Mouse (Mus musculus) midbrain, embryonic 10.5 days (tissue): ENCODE data around the gene Gpatch8. TPM values are rescaled to one million over a fixed set of nuclear protein-coding genes. Genes with fewer than 3 reads are reported as not detected.

Experiments used
- DNase-seq: peaks from one replicate; pipeline ENCODE4 v3.0.0-alpha.2; 2017; ENCODE audit warnings: low spot score
- H3K27ac ChIP-seq: fragments of 300-500 bp; sonication (generic); replicated peaks from 2 replicates; pipeline ENCODE4 v1.5.1; 2016; ENCODE audit warnings: mild to moderate bottlenecking
- H3K27me3 ChIP-seq: fragments of 300-500 bp; sonication (generic); 2 replicates; pipeline ENCODE4 v1.6.1; 2016; ENCODE audit warnings: low read depth, mild to moderate bottlenecking; ENCODE audit not compliant: poor library complexity, severe bottlenecking
- H3K36me3 ChIP-seq: fragments of 300-500 bp; sonication (generic); 2 replicates; pipeline ENCODE4 v1.6.1; 2016; ENCODE audit warnings: mild to moderate bottlenecking, moderate library complexity
- H3K4me1 ChIP-seq: fragments of 300-500 bp; sonication (generic); 2 replicates; pipeline ENCODE4 v1.6.1; 2016
- H3K4me3 ChIP-seq: fragments of 300-500 bp; sonication (generic); 2 replicates; pipeline ENCODE4 v1.5.1; 2016; ENCODE audit warnings: mild to moderate bottlenecking, moderate library complexity
- H3K9me3 ChIP-seq: fragments of 300-500 bp; sonication (generic); replicated peaks from 2 replicates; pipeline ENCODE4 v1.6.1; 2016; ENCODE audit warnings: mild to moderate bottlenecking
- WGBS: fragments of 180-500 bp; shearing (Covaris S2); methylation state at CpG from one replicate; pipeline ENCODE4 v1.1.7; 2016; 5-methylcytosine and 5-hydroxymethylcytosine counted together
- polyA plus RNA-seq: library from polyadenylated mRNA; unstranded; fragments of >200 nt; fragmentation: Nextera tagmentation; extraction: Ambion mirVana; gene quantifications from 2 replicates; pipeline ENCODE4 v1.2.1, GENCODE M21; 2016

The Gpatch8 gene
- polyA plus RNA-seq, 1 experiment from 2014 or later: 65.5 TPM

DNA sequence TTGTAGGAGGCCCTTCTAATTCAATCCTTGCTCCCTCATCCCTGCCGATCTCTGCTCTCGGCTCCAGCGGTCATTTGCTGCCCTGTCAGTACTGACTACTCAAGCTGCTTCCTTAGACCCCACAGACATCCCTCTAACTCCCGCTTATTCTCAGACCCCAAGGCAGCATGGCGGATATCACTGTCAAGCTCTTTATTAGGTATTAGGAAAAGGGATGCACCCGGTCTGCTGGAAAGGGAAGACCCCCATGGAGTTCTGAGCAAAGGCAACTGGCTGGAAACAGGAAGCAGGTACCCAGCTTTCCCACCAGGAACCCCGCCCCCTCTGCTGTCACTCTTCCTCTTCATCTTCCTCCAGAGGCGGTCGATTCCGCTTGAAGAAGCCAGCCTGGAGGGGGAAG is 103.1 kb downstream of the Gpatch8 start:
- no peak overlapping the region for H3K27ac ChIP-seq
- 19% methylated on average over 10 of the region's 10 CpGs for WGBS
- DNase-seq: no peak
- no peaks in the 10 kb centered on the region for H3K36me3 ChIP-seq
- H3K9me3 ChIP-seq: no peaks in the 10 kb centered on the region
- peaks cover 43% of the 10 kb centered on the region for H3K4me1 ChIP-seq
- H3K4me3 ChIP-seq: 0 out of 2 replicates have a peak overlapping the region, but pooled peaks have one; percentile 9
- peaks cover 92% of the 10 kb centered on the region for H3K27me3 ChIP-seq

DNA sequence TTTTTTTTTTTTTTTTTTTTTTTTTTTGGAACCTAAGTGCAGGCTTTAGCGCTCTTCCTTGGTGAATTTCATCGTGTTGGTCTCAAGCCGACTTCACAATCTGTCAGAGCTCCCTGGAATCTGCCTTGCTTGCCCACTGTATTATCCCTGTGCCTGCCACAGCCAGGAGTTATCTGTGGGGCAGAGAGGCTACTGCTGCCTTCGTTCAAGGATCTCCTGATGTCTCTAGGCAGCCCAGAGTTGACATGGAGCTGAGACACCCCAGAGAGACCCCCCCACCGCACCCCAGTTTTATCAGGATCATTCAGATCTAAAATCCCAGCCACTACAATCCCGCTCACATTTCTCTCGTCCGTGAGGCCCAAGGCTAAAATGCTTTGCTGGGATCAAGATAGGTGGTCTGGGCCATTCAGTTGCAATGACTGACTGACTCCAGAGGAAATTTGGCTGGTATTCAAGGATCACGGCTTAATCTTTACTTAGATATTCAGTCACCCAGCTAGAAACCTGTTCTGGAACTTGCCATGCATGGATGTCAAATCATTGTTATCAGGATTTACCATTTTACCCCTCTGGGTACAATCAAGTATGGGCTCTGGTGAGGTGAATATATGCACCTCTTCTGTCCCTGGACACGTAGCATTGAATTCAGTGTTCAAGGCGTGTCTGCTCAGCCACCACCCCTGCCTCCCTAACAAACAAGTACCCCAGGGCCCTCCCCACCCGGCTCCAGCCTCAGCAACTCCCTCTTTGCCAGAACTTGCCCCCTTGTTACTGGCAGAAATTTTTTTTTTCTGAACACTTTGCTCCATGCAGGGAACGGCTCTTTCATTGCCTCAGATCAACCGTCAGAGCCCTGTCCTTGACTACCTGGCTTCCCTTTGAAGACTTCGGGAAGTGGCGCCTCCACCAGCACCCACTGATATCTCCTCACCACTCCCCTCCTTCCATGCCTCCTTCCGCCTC is 106.9 kb downstream of the Gpatch8 start:
- peaks cover 57% of the 10 kb centered on the region for H3K4me1 ChIP-seq
- no peak overlapping the region for H3K27ac ChIP-seq
- DNase-seq: no peak
- H3K36me3 ChIP-seq: no peaks in the 10 kb centered on the region
- no peak overlapping the region for H3K4me3 ChIP-seq
- no peaks in the 10 kb centered on the region for H3K9me3 ChIP-seq
- 55% methylated on average over 17 of the region's 17 CpGs for WGBS
- peaks cover 62% of the 10 kb centered on the region for H3K27me3 ChIP-seq

DNA sequence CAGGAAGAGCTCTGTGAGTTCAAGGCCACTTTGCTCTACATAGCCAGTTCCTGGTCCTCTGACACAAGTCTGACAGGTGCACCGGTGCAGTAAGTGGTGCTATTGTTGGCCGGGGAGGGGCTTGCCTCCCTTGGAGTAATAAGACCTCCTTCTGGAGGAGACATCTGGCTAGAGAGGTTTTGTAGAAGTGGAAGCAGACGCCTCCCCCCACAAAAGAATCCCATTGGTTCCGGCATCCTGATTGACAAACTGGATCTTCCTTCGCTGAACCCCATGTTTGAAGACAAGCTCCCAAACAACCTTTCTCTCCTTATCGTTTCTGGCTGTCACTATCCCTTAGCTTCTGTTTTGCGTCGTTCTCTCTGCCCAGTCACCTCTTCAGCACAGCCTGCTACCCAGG is 107.9 kb downstream of the Gpatch8 start:
- H3K9me3 ChIP-seq: no peaks in the 10 kb centered on the region
- H3K36me3 ChIP-seq: peaks cover 8% of the 10 kb centered on the region
- no peak overlapping the region for H3K27ac ChIP-seq
- 7% methylated on average over 8 of the region's 8 CpGs for WGBS
- H3K4me1 ChIP-seq: peaks cover 63% of the 10 kb centered on the region
- H3K4me3 ChIP-seq: peak overlapping the region; percentile 97; the same call in 1 of the 2 replicates
- DNase-seq: no peak
- H3K27me3 ChIP-seq: peaks cover 52% of the 10 kb centered on the region

- H3K27ac ChIP-seq: peak within 1 kb of the TSS; percentile 98
- H3K4me3 ChIP-seq: peak within 1 kb of the TSS; percentile 97
- peaks cover 44% of the 10 kb centered on the region for H3K27me3 ChIP-seq
- peak; percentile 91 for DNase-seq
- H3K4me1 ChIP-seq: peaks cover 58% of the 10 kb centered on the region
- no peaks in the 10 kb centered on the region for H3K9me3 ChIP-seq
- H3K36me3 ChIP-seq: peaks cover 17% of the 10 kb centered on the region
- WGBS: under 1% methylated on average over 40 of the region's 40 CpGs
Measured at GRCm38 (mm10) chr11:102447497-102447896, 108.7 kb downstream of the Gpatch8 start, which contains the start of gene Fam171a2. Gene Fam171a2, minus strand, starts transcription at chr11:102447682.

GRCm38 (mm10) chr11:102446581-102447461 is 109.4 kb downstream of the Gpatch8 start:
- Histone ChIP-seq H3K27ac (peak overlapping the region; percentile 98), H3K4me1 (peaks cover 58% of the 10 kb centered on the region), H3K9me3 (no peaks in the 10 kb centered on the region), H3K36me3 (peaks cover 23% of the 10 kb centered on the region), H3K27me3 (peaks cover 38% of the 10 kb centered on the region), H3K4me3 (peak overlapping the region; percentile 97)
- under 1% methylated on average over 43 of the region's 49 CpGs for WGBS
- DNase-seq: peak; percentile 80

- Histone ChIP-seq H3K27me3 (peaks cover 37% of the 10 kb centered on the region), H3K4me1 (peaks cover 58% of the 10 kb centered on the region), H3K36me3 (peaks cover 32% of the 10 kb centered on the region), H3K9me3 (no peaks in the 10 kb centered on the region), H3K4me3 (peak overlapping the region; percentile 97), H3K27ac (peak overlapping the region; percentile 98)
- DNase-seq: no peak
- 28% methylated on average over 7 of the region's 7 CpGs for WGBS
Measured at GRCm38 (mm10) chr11:102445891-102446361, 110.3 kb downstream of the Gpatch8 start.

- Histone ChIP-seq H3K9me3 (no peaks in the 10 kb centered on the region), H3K27ac (peak overlapping the region; percentile 98; the same call in 1 of the 2 replicates), H3K4me1 (peaks cover 58% of the 10 kb centered on the region), H3K27me3 (peaks cover 37% of the 10 kb centered on the region), H3K36me3 (peaks cover 38% of the 10 kb centered on the region), H3K4me3 (peak overlapping the region; percentile 97)
- WGBS: 10% methylated on average over 10 of the region's 10 CpGs
- DNase-seq: no peak
Measured at GRCm38 (mm10) chr11:102445264-102445890, 110.8 kb downstream of the Gpatch8 start.

- no peak overlapping the region for H3K27ac ChIP-seq
- H3K36me3 ChIP-seq: peaks cover 44% of the 10 kb centered on the region
- H3K9me3 ChIP-seq: no peaks in the 10 kb centered on the region
- peak overlapping the region; percentile 97 for H3K4me3 ChIP-seq
- peaks cover 58% of the 10 kb centered on the region for H3K4me1 ChIP-seq
- peaks cover 37% of the 10 kb centered on the region for H3K27me3 ChIP-seq
- 7% methylated on average over 6 of the region's 6 CpGs for WGBS
- peak; percentile 66 for DNase-seq
Measured at GRCm38 (mm10) chr11:102444781-102445180, 111.4 kb downstream of the Gpatch8 start.

- H3K36me3 ChIP-seq: peaks cover 48% of the 10 kb centered on the region
- H3K4me1 ChIP-seq: peaks cover 58% of the 10 kb centered on the region
- H3K27ac ChIP-seq: no peak overlapping the region
- no peaks in the 10 kb centered on the region for H3K9me3 ChIP-seq
- H3K4me3 ChIP-seq: peak overlapping the region; percentile 5; the same call in 1 of the 2 replicates
- whole genome bisulfite sequencing: 69% methylated on average over 3 of the region's 3 CpGs
- no peak for DNase-seq
- peaks cover 37% of the 10 kb centered on the region for H3K27me3 ChIP-seq
Measured at GRCm38 (mm10) chr11:102444321-102444720, 111.9 kb downstream of the Gpatch8 start.

DNA sequence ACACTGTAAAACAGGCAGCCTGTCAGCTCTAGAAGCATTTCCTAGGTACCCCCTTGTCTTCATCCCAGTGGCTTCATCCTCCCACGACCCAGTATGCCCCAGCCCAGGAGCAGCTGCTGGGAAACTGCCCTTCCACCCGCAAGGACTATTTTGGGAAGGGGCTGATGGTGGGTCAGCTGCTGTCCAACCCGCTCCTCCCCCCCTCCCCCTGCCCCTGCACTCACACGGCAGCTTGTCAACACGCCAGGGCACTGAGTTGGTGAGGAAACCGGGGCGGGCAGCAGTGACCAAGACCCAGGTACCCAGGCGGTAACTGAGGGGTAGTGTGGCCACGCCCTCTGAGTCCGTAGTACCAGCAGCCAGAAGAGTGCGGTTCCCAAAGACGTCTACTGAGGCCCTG is 112.5 kb downstream of the Gpatch8 start:
- peaks cover 37% of the 10 kb centered on the region for H3K27me3 ChIP-seq
- no peaks in the 10 kb centered on the region for H3K9me3 ChIP-seq
- peaks cover 54% of the 10 kb centered on the region for H3K36me3 ChIP-seq
- no peak overlapping the region for H3K27ac ChIP-seq
- peak overlapping the region; percentile 5; the same call in 1 of the 2 replicates for H3K4me3 ChIP-seq
- 68% methylated on average over 12 of the region's 12 CpGs for WGBS
- peaks cover 58% of the 10 kb centered on the region for H3K4me1 ChIP-seq
- no peak for DNase-seq

GRCm38 (mm10) chr11:102442089-102442488 is 114.1 kb downstream of the Gpatch8 start:
- Histone ChIP-seq H3K36me3 (peaks cover 71% of the 10 kb centered on the region), H3K9me3 (no peaks in the 10 kb centered on the region), H3K4me3 (no peak overlapping the region), H3K4me1 (peaks cover 58% of the 10 kb centered on the region), H3K27ac (no peak overlapping the region), H3K27me3 (peaks cover 41% of the 10 kb centered on the region)
- WGBS: 92% methylated on average over 6 of the region's 6 CpGs
- DNase-seq: no peak

- Histone ChIP-seq H3K4me3 (no peak overlapping the region), H3K36me3 (peaks cover 76% of the 10 kb centered on the region), H3K4me1 (peaks cover 55% of the 10 kb centered on the region), H3K9me3 (no peaks in the 10 kb centered on the region), H3K27ac (no peak overlapping the region), H3K27me3 (peaks cover 46% of the 10 kb centered on the region)
- 81% methylated on average over 3 of the region's 3 CpGs for WGBS
- no peak for DNase-seq
Measured at GRCm38 (mm10) chr11:102441434-102441833, 114.8 kb downstream of the Gpatch8 start.
